Mouse (Mus musculus) yolk sac, embryonic 10.5 days (tissue): ENCODE results near the gene Hmox1.

Source experiments
- DNase-seq: peaks from one replicate; pipeline ENCODE4 v3.0.0-alpha.2; 2017; ENCODE audit warnings: low spot score

Gene Hmox1

DNA sequence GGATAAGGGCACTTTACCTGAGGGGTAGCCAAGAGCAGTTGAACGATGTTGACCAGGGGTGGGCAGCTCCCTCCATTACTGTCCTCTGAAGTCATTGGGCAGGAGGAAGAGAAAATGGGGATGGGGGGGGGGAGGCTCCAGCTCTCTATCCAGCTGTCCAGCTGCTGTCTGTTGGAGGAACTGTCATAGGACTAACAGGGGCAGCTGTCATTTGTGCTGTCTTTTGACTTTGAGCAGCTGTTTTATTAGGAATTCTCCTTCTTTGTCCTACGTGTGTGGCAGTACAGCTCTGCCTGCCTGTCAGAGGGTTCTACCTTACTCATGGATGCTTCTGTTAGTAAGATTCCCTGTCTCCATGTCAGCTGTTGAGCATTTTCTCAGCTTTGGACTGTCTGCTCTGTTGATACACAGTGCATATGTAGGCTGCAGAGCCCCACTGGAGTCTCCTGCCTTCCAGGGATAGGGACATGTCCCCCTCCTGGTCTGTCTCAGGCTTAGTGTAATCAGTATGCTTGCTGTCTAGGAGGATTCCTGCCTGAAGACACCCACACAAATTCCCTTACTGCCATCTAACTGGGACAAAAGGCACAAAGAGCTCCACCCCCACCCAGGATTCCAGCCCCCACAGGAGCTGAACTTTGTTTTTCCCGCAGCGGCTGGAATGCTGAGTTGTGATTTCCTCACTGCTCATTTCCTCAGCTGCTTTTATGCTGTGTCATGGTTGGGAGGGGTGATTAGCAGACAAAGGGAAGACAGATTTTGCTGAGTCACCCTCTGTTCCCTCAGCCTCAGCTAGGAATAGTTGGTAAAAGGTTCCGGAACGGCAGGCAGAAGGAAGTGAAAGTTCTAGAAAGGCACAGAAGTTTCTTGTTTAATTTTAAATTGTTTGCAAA, 4.2 kb upstream of the Hmox1 start:
- peak; percentile 91 for DNase-seq

DNA sequence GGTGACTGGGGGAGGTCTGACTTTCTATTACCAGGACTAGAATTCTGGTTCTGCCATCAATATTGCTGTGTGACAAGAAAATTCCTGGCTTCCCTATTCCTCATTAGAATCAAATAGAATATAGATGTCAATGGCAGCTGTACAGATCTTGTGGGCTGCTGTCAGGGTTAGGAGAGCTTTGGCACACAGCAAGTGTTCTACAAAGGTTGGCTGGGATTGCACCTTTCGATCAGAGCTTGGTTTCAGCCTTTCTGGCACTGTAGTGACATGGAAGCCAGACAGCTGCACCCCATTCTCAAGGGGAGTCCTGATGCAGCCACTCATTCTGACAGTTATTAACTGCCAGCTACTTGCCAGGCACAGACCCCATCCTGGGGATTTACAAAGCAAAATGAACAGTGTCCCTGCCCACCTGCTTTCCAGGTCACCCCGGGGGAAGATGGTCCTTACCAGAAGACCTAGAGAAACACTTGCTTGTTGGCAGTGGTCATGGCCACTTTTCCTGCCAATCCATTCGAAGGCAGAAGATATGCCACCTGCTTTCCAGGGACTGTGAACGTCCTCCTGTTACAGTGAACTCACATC, 2.5 kb upstream of the Hmox1 start:
- DNase-seq, result no peak

DNA sequence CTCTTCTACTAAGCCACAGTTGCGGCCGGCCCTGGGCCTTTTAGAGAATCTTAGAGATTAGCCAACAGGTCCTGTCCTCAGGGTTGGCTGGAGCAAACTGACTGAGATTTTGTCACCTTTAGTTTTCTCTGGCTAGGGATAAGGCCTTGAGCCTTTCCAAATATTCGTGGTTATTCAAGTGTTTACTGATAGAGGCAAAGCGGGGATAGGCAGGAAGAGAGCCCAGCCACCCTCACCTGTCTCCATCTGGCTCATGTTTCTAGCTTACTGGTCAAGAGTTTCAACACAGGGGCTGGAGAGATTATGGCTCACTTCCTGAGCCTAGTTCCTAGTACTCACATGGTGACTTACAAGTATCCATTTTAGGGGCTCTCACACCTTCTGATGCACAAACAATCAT, 9.5 kb downstream of the Hmox1 start:
- DNase-seq, result no peak

DNA sequence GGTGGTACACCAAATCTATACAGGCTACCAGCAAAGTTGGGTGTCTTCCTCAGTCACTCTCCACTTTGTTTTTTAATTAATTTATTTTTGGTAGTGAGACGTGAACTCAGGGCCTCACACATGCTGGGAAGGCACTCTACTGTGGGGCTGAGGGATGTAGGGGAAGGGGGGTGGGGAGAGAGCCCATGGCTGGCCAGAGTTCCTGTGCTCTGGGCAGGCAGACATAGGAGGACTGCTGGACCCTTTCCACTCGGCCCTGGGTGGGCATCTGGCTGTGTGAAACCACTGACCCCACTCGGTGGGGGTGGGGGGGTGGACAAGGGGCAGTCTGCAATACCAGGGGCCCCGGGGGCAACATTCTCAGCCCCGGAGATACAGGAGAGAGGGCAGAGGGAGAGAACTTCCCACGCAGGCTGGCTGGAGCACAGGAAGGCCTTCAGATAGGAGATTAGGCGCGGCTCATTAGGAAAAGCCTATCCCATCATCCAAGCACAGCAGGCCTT, 10.0 kb downstream of the Hmox1 start:
- DNase-seq, result no peak

DNA sequence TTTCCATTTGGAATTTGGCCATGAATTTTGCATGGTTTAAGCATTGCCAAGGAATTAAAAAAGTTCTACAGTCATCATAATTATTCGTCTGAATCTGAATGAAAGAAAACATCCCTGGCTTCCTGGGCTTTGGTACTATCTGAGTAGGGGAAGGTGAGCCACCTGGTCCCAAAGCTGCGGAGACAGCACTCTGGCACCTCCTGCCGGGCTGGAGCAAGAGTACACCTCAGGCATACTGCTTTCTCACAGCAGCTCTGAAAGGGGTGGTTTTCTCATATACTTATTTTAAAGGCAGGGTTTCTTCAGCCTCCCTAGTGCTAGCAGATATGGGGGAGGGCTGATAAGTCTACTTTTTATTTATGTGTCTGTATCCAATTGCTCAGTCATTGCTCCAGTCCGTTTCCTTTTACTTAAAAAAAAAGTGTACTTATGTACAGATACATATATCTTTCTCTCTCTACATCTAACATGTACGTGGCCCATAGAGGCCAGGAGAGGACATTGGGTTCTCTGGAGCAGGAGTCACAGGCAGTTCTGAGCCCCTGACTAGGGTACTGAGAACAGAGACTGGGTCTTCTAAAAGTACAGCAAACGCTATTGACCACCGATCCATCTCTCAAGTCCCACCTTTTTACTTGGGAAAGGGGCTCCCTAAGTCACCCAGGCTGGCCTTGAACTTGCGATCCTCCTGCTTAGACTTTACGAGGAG, 15.3 kb downstream of the Hmox1 start:
- peak; percentile 83 for DNase-seq

DNA sequence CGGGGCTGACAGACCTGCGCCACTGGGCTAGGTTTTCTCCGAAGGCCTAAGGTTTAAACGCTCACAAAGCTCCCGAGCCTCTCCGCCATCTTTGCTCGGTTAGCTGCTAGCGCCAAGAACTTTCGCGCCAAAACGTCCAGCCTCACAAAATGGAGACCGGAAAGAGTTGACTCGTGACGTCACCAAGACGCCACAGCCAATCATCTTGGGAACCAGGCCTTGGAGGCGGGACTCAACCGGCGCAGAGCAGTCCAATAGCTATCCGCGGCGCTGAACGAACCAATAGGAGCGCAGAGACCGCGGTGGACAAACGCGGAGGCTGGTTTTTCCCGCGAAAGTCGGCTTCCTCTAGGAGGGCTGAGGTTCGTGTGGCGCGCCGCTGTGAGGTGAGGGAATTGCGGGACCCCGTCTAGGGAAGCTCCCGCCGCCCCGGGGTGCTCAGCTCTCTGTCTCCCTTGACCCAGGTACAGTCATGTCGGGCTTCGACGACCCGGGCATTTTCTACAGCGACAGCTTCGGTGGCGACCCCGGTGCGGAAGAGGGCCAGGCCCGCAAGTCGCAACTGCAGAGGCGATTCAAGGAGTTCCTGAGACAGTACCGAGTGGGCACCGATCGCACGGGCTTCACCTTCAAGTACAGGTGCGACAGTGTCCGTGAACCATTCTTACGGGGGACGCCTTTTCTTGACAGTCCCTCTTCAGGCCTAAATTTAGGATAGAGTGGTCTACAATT, 16.0 kb downstream of the Hmox1 start, which contains the start of gene Mcm5:
Gene Mcm5 (plus strand): TSS at position 334 of the 732 bp plus-strand sequence.
- DNase-seq, result peak; percentile 99

DNA sequence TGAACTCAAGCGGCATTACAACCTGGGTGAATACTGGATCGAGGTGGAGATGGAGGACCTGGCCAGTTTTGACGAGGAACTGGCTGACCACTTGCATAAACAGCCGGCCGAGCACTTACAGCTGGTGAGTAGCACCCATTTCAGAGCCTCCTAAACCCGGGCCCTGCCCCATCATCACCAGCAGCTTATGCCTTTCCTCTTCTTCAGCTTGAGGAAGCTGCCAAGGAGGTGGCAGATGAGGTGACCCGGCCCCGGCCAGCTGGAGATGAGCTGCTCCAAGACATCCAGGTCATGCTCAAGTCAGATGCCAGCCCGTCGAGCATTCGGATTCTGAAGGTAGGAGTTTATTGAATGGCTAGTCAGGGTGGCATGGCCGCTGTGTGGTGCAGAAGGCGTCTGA, 16.7 kb downstream of the Hmox1 start:
- no peak for DNase-seq

DNA sequence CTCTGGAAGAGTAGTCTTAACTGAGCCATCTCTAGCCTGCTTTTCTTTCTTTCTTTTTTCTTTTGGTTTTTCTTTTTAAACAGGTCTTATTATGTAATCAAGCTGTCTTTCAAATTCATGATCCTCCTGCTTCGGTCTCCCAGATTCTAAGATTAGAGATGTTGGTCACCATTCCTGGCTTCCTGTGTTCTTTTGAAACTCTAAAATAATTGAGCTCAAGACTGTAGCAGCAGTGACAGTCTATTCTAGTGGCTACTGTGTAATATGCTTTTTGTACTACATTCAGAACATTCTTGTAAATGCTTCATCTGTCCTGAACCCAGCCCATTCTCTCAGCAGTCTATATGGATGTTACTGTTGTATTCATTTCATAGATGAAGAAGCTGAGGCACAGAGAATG, 25.1 kb downstream of the Hmox1 start:
- DNase-seq, result no peak

DNA sequence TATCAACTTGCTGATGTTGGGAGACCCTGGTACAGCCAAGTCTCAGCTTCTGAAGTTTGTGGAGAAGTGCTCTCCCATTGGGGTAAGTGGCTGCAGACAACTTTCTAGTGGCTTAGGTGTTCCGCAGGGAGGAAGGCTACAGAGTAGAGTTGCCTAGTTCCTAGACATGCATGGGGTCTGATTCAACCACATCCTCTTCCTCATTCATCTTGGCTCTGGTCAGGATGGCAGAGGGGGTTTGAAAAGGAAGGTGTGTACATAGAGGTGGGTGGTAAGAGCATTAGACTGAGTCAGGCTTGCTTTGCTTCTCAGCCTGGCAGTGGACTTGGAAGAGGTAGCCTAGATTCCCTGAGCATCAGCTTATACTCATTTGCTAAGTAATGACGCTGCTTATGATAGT, 25.9 kb downstream of the Hmox1 start:
- no peak for DNase-seq

DNA sequence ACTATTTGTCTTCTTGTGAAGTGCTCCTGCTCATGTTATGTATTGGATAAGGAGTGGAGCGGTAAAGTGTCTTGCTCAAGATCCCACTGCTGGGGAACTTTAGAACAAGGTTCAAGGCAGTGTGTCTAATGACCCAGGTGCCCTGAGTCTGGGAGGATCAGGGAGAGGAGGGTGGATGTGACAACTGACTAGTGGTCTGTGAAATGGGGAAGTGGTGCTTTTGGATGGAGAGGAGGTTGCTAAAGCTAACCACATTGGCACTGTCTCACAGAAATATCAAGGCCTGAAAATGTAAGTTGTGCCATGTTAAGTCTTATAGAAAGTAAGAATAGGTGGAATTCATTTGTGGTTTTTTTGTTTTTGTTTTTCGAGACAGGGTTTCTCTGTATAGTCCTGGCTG, 26.3 kb downstream of the Hmox1 start:
- no peak for DNase-seq

DNA sequence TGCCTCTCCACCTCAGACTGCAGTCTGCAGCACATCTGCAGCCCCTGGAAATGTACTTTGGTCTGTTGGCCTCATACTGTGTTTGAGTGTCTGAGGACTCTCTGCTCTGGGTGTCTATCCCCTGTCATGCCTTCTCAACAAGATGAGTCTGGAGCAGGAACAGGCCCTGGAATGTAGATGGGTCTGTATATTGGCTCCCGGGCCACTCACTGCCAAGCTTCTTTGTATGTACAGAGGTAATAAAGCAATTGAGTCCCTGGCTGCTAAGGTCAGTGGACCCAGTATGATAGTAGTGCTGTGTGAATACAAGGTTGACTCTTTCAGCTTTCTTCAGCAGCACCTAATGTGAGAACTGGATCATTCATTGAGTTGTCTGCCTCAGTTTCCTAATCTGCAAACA, 34.0 kb downstream of the Hmox1 start:
- no peak for DNase-seq

DNA sequence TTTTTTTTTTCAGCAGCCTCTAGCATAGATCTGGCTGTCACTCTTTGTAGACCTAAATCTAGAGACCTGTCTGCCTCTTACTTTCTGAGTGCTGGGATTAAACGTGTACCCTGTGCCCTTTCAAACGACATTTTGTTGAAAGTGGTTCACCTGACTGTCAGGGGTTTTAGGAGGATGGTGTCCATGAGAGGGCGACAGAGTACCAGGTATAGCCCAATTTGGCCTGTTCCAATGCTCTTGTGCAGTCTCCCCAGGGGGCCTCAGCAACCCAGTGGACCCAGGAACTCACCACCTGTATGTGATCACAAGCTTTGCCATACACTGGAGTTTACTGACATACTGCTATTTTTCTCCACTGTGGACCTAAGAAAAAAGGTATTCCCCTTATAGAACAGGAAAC, 39.1 kb downstream of the Hmox1 start:
- DNase-seq, result no peak

DNA sequence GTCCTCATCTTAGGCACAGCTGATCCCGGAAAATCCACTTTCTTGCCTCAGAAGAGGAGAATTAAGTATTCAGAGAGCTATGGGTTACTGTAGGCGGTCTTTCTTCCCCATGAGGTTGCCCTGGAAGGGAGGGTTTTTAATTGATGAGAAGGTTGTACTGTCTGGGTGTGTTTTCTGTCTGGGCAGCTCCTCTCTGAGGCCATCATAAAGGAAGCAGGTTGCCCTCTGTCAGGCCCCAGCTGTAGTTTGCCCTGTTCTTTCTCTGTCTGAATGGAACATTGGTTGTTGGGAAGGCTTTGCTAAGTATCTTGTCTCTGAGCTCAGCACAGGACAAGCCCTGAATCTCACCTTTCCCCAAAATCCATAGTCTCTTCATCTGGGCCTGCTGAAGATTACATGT, 40.0 kb downstream of the Hmox1 start:
- no peak for DNase-seq

DNA sequence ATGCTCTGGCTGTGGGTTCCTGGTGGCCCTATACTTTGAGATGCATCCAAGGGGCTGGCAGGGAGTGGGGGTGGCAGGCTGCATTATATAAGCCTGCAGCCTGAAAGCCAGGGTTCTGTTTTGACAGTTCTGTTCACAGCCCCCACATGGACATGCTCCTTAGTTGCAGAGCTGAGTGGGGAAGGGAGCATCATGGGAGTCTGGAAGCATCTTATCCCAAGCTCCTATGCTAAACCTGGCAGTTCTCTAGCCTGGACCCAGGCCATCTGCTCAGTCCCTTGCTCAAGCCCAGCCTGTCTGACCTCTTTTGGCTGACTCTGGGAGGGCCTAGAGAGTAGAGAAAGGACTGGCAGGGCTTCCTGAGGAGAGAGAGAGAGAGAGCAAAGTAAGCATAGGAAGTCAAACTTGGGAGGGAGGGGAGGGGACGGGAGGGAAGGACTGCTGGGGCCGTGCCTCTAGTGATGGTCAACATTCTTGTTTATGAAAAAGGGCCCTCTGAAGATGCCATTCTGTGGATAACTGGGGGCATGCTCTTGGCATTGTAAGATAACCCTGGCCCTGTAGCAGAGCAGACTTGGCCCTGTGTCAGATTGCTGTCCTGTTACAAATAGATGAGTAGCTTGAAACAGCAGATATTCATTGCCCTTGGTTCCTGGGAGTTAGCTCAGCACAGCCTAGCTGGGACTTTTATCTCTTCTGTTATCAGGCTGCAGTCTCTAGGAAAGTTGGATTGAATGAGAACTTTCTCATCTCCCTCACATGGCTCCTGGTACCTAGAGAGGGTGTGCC, 41.4 kb downstream of the Hmox1 start:
- DNase-seq, result no peak

DNA sequence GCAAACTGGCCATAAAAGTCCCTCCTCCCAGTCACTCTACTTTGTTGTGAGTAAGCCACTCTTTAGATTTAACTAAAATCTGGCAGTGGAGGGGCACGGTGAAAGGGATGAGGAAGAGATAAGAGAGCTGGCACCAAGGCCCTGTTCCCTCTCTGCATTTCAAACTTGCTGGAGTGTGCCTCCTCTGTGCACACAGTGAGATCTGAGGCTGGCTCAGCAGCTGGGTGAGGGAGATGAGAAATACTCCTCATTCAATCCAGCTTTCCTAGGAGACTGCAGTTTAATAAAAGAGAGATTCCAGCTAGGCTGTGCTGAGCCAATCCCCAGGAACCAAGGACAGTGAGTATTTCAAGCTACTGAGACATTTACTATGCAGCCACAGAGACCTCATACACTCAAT, 42.3 kb downstream of the Hmox1 start:
- DNase-seq, result no peak

DNA sequence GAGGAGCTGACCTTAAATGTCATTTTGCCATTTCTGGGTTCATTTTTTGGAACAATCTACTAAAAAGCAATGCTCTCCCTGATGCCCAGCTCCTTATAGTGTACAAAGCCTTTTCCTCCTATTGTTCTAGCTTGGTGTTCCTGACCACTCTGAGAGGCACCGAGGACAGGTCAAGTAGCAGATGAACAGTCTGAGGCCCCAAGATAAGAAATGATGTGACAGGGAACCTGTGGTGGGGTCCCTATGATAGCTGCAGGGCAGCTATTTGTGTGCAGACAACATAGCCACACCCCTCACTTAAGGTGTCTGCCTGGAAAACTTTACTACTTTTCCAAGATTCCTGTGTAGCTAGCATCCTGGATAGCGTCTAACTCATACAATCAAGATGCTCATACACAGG, 42.8 kb downstream of the Hmox1 start:
- no peak for DNase-seq

DNA sequence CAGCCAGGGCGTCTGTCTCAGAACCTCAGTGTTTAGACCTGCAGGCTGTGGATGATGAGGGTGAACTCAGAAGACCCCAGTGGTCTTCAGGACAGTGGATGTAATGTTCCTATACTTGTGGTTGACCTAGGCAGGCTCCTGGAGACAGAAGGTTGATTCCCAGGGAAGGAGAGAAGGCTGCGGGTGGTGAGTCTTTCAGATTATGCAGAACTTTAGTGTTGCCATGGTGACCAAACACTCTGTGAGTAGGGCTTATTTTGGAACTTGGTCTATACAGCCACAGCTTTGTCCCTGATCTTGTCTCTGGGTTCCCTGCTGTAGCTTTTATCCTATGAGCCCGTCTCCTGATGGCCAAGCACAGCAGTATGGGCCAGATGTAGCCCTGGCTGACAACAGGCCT, 44.1 kb downstream of the Hmox1 start:
- DNase-seq, result no peak
